Mouse (Mus musculus) urinary bladder, postnatal 10 days (tissue): ENCODE measurements around the gene Grm5.

Experiments used
- DNase-seq: peaks from one replicate; pipeline ENCODE4 v3.0.0; 2022; ENCODE audit warnings: low spot score

The Grm5 gene

GRCm38 (mm10) chr7:87583868-87584267, at the start of gene Grm5:
Grm5 (plus strand) TSS chr7:87584168.
- DNase-seq, result no peak

GRCm38 (mm10) chr7:87539031-87539430, 44.9 kb upstream of the Grm5 start:
- no peak for DNase-seq

- no peak for DNase-seq
Observed at GRCm38 (mm10) chr7:87565300-87565699, 18.7 kb upstream of the Grm5 start.

GRCm38 (mm10) chr7:87566476-87566875, 17.5 kb upstream of the Grm5 start:
- DNase-seq, result no peak

GRCm38 (mm10) chr7:87584281-87584701, 323 bp downstream of the Grm5 start:
- no peak for DNase-seq

- DNase-seq, result no peak
Observed at GRCm38 (mm10) chr7:87586271-87586937, 2.4 kb downstream of the Grm5 start.

- DNase-seq, result no peak
Observed at GRCm38 (mm10) chr7:87587976-87588375, 4.0 kb downstream of the Grm5 start.

- DNase-seq, result no peak
Observed at GRCm38 (mm10) chr7:87626251-87626650, 42.3 kb downstream of the Grm5 start.

GRCm38 (mm10) chr7:87635530-87635929, 51.6 kb downstream of the Grm5 start:
- DNase-seq, result no peak

- no peak for DNase-seq
Observed at GRCm38 (mm10) chr7:87650610-87651009, 66.6 kb downstream of the Grm5 start.

- no peak for DNase-seq
Observed at GRCm38 (mm10) chr7:87661794-87662193, 77.8 kb downstream of the Grm5 start.

GRCm38 (mm10) chr7:87664041-87664440, 80.1 kb downstream of the Grm5 start:
- no peak for DNase-seq

- DNase-seq, result no peak
Observed at GRCm38 (mm10) chr7:87716393-87716792, 132.4 kb downstream of the Grm5 start.

GRCm38 (mm10) chr7:87718631-87719030, 134.7 kb downstream of the Grm5 start:
- DNase-seq, result no peak

- DNase-seq, result no peak
Observed at GRCm38 (mm10) chr7:87734511-87734910, 150.5 kb downstream of the Grm5 start.

- DNase-seq, result no peak
Observed at GRCm38 (mm10) chr7:87761945-87762344, 178.0 kb downstream of the Grm5 start.

GRCm38 (mm10) chr7:87762376-87762775, 178.4 kb downstream of the Grm5 start:
- DNase-seq, result no peak

GRCm38 (mm10) chr7:87787560-87787959, 203.6 kb downstream of the Grm5 start:
- no peak for DNase-seq

GRCm38 (mm10) chr7:87788963-87789362, 205.0 kb downstream of the Grm5 start:
- no peak for DNase-seq

- no peak for DNase-seq
Observed at GRCm38 (mm10) chr7:87793896-87794295, 209.9 kb downstream of the Grm5 start.

- DNase-seq, result no peak
Observed at GRCm38 (mm10) chr7:87824898-87825297, 240.9 kb downstream of the Grm5 start.

GRCm38 (mm10) chr7:87834669-87835068, 250.7 kb downstream of the Grm5 start:
- no peak for DNase-seq

GRCm38 (mm10) chr7:87838579-87838978, 254.6 kb downstream of the Grm5 start:
- DNase-seq, result no peak

GRCm38 (mm10) chr7:87843496-87843895, 259.5 kb downstream of the Grm5 start:
- DNase-seq, result no peak
